Mouse (Mus musculus) intestine, embryonic 16.5 days (tissue): ENCODE results near the gene Klhl10. TPM values are rescaled to one million over a fixed set of nuclear protein-coding genes. Genes with fewer than 3 reads are reported as not detected.

ENCODE experiments used
- ATAC-seq: fragments of 200-750 bp; cut with Nextera tagmentation; 2 replicates; pipeline ENCODE4 v1.8.0; 2017; ENCODE audit warnings: moderate TSS enrichment, moderate library complexity
- H3K27ac ChIP-seq: fragments of 300-500 bp; sonication (generic); 2 replicates; pipeline ENCODE4 v1.5.1; 2014; ENCODE audit warnings: mild to moderate bottlenecking, low read length
- H3K27me3 ChIP-seq: fragments of 300-500 bp; sonication (generic); replicated peaks from 2 replicates; pipeline ENCODE4 v1.6.1; 2014; ENCODE audit warnings: low read length, control low read depth, mixed read lengths; ENCODE audit not compliant: control insufficient read depth, insufficient read depth
- H3K36me3 ChIP-seq: fragments of 300-500 bp; sonication (generic); 2 replicates; pipeline ENCODE4 v1.6.1; 2014; ENCODE audit warnings: low read length, control low read depth; ENCODE audit not compliant: control insufficient read depth, insufficient read depth
- H3K4me1 ChIP-seq: fragments of 300-500 bp; sonication (generic); 2 replicates; pipeline ENCODE4 v1.6.1; 2014; ENCODE audit warnings: low read length, control low read depth, mixed read lengths; ENCODE audit not compliant: control insufficient read depth, insufficient read depth
- H3K4me2 ChIP-seq: fragments of 300-500 bp; sonication (generic); 2 replicates; pipeline ENCODE4 v1.6.1; 2014; ENCODE audit warnings: low read depth, low read length, control low read depth
- H3K4me3 ChIP-seq: fragments of 300-500 bp; sonication (generic); 2 replicates; pipeline ENCODE4 v1.5.1; 2014; ENCODE audit warnings: mild to moderate bottlenecking, low read length
- H3K9ac ChIP-seq: fragments of 300-500 bp; sonication (generic); 2 replicates; pipeline ENCODE4 v1.6.1; 2014; ENCODE audit warnings: low read depth, low read length
- H3K9me3 ChIP-seq: fragments of 300-500 bp; sonication (generic); 2 replicates; pipeline ENCODE4 v1.6.1; 2016; ENCODE audit warnings: low read length, control low read depth; ENCODE audit not compliant: control insufficient read depth
- WGBS: fragments of 180-500 bp; shearing (Covaris S2); extraction: QIAGEN DNeasy Blood & Tissue Kit; methylation state at CpG from one replicate; pipeline ENCODE4 v1.1.7; 2014; 5-methylcytosine and 5-hydroxymethylcytosine counted together
- polyA plus RNA-seq: library from polyadenylated mRNA; unstranded; fragments of >200 nt; fragmentation: Nextera tagmentation; extraction: Ambion mirVana; gene quantifications from 2 replicates; pipeline ENCODE4 v1.2.1, GENCODE M21; 2015

Klhl10 gene
- polyA plus RNA-seq, 1 experiment from 2014 or later: 0.39 TPM

DNA sequence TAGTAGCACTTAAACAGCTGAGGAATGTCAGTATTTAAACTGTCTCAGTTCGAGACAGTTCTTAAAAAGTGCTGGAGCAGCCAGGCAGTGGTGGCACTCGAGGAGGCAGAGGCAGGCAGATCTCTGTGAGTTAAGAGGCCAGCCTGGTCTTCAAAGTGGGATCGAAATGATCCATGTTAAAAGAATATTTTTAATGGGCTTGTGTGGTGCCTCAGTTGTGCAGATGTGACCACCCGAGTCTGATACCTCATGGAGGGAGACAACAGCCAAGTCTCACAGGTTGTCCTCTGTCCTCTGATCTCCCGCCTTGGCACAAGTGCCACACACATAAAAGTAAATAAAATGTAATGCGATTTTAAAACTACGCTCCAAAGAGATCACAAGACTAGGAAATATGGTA, 43.2 kb upstream of the Klhl10 start:
- ATAC-seq: no peak
- 0 out of 2 replicates have a peak overlapping the region, but pooled peaks have one; percentile 58 for H3K4me2 ChIP-seq

DNA sequence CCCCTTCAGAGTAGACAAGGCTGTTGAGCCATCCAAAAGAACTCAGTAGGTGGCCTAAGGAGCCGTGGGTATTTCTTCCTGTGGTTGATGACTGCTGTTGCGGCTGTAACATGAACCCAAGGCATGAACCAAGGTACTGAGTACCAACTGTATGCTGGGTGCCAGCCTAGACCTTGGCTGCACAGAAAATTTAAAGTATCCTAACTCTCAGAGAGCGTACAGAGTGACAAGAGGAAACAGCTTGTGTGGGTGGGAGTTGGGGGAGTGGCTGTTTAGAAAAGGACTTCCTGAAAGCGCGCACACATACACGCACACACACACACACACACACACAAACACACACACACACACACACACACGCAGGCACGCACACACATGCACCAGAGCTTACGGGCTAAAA, 42.4 kb upstream of the Klhl10 start:
- Histone ChIP-seq H3K36me3 (no peaks in the 10 kb centered on the region), H3K4me1 (peaks cover 56% of the 10 kb centered on the region), H3K27ac (peak overlapping the region; percentile 49), H3K4me2 (no peak overlapping the region), H3K9ac (no peak overlapping the region), H3K9me3 (no peaks in the 10 kb centered on the region), H3K27me3 (no peaks in the 10 kb centered on the region), H3K4me3 (no peak overlapping the region)
- ATAC-seq: no peak
- 73% methylated on average over 9 of the region's 9 CpGs for WGBS

More for the DNA sequence above, 43.2 kb upstream of the Klhl10 start:
- H3K27me3 ChIP-seq: no peaks in the 10 kb centered on the region
- peak overlapping the region; percentile 34; the same call in 1 of the 2 replicates for H3K27ac ChIP-seq
- peaks cover 58% of the 10 kb centered on the region for H3K4me1 ChIP-seq
- H3K4me3 ChIP-seq: no peak overlapping the region
- H3K36me3 ChIP-seq: no peaks in the 10 kb centered on the region
- H3K9ac ChIP-seq: no peak overlapping the region
- no peaks in the 10 kb centered on the region for H3K9me3 ChIP-seq
- WGBS: 91% methylated on average over 7 of the region's 7 CpGs

DNA sequence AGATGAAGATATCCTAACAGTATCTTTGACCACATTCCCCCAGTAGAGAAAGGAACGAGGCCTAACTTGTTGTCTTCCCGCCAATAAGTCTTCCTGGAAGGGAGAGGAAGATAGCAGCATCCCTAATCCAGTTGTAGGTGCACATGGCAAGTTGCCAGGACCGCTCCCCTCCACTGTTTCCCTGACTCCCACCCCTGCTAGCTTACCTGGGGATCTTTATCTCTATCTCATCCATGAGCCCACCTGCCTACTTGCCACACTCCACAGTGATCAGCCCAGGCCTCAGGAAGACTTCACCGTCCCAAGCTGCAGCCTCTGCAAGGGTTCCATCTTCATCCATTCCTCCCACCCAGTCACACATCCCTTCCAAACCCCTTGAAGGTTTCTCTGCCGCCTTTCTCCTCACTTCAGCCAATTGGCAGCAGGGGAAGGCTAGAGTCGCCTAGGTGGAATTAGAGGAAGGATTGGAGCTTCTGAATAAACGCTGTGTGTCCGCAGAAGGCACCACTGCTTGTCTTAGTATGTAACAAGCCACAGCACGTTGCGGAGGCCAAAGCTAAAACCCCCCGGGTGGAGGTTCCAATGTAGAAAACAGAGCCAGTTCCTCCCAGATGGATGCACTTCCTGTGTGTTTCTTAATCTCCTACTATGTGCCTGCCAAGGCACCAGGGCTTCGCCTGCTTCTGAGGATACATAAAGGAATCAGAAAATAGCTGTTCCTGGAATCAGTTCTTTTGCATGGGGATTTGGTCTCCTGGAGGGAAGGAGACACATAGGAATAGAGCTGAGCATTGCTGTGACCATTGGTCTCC, 41.8 kb upstream of the Klhl10 start:
- H3K27me3 ChIP-seq: no peaks in the 10 kb centered on the region
- H3K4me3 ChIP-seq: no peak overlapping the region
- peaks cover 50% of the 10 kb centered on the region for H3K4me1 ChIP-seq
- no peak overlapping the region for H3K9ac ChIP-seq
- 73% methylated on average over 12 of the region's 12 CpGs for WGBS
- no peaks in the 10 kb centered on the region for H3K36me3 ChIP-seq
- ATAC-seq: no peak
- no peak overlapping the region for H3K4me2 ChIP-seq
- H3K27ac ChIP-seq: peak overlapping the region; percentile 34
- H3K9me3 ChIP-seq: no peaks in the 10 kb centered on the region

DNA sequence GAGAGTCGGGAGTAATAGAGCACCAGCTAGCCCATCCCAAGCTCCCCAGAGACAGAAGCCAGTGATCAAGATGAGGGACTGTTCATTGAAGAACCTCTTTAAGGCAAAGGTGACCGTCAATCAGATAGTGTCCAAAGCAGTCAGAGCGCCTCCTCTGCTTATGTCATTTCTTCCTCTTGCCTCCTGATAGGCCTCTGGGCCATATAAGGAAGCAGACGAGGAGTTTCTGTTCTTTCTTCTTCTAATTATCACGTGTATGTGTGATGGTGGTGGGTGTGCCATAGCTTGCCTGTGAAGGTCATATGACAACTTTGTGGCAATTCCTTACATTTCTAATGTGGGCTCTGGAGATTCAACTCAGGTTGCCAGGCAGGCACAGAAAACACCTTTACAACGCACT, 40.9 kb upstream of the Klhl10 start:
- ATAC-seq: no peak
- Histone ChIP-seq H3K4me1 (peaks cover 42% of the 10 kb centered on the region), H3K9me3 (no peaks in the 10 kb centered on the region), H3K27ac (peak overlapping the region; percentile 64), H3K36me3 (no peaks in the 10 kb centered on the region), H3K4me3 (no peak overlapping the region), H3K27me3 (no peaks in the 10 kb centered on the region), H3K4me2 (no peak overlapping the region), H3K9ac (0 out of 2 replicates have a peak overlapping the region, but pooled peaks have one; percentile 6)
- 57% methylated on average over 6 of the region's 6 CpGs for WGBS

DNA sequence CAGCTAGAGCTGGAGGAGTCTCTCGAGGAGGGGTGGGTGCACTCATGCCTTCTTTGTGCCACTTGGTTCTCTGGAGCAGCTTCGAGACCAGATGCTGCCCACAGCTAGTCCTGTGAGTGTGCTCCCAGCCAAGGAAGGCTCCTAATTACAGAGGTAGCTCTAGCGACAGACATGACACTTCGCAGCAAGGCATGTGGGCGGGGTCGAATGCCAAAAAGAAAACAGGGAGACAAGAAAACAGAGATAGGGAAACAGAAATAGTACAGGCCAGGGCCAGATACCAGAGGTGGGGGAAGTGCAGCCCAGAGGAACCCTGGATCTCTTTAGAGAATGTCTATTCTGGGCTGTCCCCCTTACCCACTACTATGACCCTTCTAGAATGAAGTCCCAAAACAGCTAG, 39.5 kb upstream of the Klhl10 start:
- Histone ChIP-seq H3K27ac (peak overlapping the region; percentile 57), H3K36me3 (no peaks in the 10 kb centered on the region), H3K4me1 (peaks cover 40% of the 10 kb centered on the region), H3K27me3 (no peaks in the 10 kb centered on the region), H3K9me3 (no peaks in the 10 kb centered on the region), H3K4me3 (no peak overlapping the region), H3K4me2 (no peak overlapping the region), H3K9ac (peak overlapping the region; percentile 20; the same call in 1 of the 2 replicates)
- no peak for ATAC-seq
- 29% methylated on average over 6 of the region's 6 CpGs for WGBS

DNA sequence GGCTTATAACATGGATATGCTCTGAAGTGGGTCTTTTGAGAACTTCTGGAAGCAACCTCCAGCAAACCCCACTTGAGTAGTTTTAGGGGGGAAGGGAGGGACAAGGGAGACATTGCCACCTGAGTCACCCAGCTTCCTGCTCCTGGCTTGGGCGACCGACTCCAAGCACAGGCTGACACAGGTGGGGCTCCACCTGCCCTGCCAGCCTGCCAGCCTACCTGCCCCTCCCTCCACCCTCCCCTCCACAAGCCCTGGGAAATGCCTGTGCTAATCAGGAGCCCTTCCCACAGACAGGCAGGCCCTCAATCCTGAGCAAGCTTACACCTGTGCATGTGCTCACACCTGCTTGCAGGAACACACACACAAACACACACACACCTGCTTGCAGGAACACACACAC, 39.0 kb upstream of the Klhl10 start:
- peak; percentile 45 for ATAC-seq
- 50% methylated on average over 2 of the region's 2 CpGs for WGBS
- no peaks in the 10 kb centered on the region for H3K27me3 ChIP-seq
- H3K4me1 ChIP-seq: peaks cover 40% of the 10 kb centered on the region
- H3K27ac ChIP-seq: peak overlapping the region; percentile 57
- no peak overlapping the region for H3K4me2 ChIP-seq
- H3K4me3 ChIP-seq: no peak overlapping the region
- peak overlapping the region; percentile 29; the same call in 1 of the 2 replicates for H3K9ac ChIP-seq
- H3K9me3 ChIP-seq: no peaks in the 10 kb centered on the region
- H3K36me3 ChIP-seq: no peaks in the 10 kb centered on the region

DNA sequence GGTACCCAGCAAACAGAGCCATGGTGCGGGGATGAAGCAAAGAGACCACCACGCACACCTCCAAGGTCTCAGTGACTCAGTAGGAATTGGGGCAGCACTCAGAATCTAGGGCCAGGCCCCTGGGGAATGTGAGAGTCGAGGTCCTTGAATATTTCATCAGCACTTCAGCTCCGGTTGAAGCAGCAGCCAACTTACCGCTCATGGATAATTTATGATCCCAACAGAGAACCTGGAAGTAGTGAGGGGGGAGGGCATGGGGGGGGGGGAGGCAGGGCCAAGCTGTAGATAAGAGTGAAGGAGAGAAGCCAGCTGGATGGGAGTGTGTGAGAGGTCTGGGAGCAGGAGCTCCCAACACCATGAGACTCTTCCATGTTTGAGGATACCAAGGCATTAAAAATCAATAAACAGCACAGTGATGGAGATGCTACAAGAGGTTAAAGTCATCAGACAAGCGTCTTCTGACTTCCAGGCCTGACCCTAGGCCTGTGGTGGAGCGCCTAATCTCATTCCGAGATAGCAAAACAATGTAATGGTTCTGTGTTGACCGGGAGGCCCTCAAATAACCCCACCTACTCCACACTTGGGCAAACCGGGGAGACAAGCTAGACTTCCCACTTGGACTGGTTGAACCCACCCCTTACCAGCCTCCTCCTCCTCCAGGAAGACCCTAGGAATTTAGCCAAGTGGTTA, 38.1 kb upstream of the Klhl10 start:
- peak; percentile 24; the same call in 1 of the 2 replicates for ATAC-seq
- Histone ChIP-seq H3K4me3 (no peak overlapping the region), H3K9ac (0 out of 2 replicates have a peak overlapping the region, but pooled peaks have one; percentile 29), H3K9me3 (no peaks in the 10 kb centered on the region), H3K27me3 (no peaks in the 10 kb centered on the region), H3K27ac (peak overlapping the region; percentile 57), H3K4me1 (peaks cover 34% of the 10 kb centered on the region), H3K36me3 (no peaks in the 10 kb centered on the region), H3K4me2 (no peak overlapping the region)
- 32% methylated on average over 10 of the region's 10 CpGs for WGBS

DNA sequence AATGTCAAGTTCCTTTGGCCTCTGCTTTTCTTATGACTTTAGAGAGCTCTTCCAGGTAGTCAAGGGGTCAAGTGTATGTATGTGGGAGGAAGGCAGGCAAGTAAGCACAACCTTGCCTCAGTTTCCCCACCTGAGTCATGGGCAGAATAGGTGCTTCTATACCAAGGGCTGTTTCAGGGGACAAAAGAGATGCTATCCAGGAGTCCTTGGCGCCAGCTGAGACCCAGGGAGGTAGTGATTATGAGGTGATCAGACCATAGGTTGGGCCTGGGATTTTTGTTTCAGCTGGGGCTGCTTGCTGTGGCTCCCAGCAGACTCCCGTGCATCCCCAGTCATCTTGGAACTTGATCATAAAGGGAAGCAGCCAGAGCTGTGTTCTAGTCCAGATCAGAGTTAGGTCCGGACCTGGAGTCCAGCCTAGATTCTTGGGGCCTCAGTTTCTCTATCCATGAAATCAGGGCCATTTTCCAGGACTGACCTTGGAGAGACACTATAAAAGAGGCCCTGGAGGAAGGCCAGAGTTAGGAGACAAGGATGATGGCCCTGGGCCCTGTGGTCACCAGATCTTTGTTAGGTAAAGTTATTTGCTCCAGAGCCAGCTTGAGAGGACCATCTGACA, 37.2 kb upstream of the Klhl10 start:
- WGBS: 91% methylated on average over 3 of the region's 3 CpGs
- no peaks in the 10 kb centered on the region for H3K27me3 ChIP-seq
- H3K4me3 ChIP-seq: no peak overlapping the region
- H3K9me3 ChIP-seq: no peaks in the 10 kb centered on the region
- no peak for ATAC-seq
- H3K27ac ChIP-seq: no peak overlapping the region
- peaks cover 30% of the 10 kb centered on the region for H3K4me1 ChIP-seq
- no peaks in the 10 kb centered on the region for H3K36me3 ChIP-seq
- no peak overlapping the region for H3K9ac ChIP-seq
- H3K4me2 ChIP-seq: no peak overlapping the region

DNA sequence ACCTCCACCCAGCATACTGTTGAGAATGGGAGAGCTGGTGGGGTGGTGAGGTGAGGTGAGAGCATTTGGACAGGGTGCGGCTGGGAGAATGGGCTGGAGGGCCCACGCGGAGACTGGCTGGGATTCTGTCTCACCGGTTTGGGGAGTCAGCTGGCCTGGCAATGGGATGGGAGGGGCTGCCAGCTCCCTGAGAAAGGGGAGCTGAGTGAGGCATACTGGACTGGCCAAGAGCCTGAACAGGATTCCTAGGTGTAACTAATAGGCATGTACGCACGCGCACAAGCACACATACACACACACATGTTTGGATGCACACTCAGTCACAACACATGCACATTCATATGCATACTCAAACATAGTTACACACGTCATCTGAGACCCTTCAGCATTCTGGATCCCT, 35.4 kb upstream of the Klhl10 start:
- no peak for ATAC-seq
- H3K36me3 ChIP-seq: no peaks in the 10 kb centered on the region

More for the DNA sequence above, 35.4 kb upstream of the Klhl10 start:
- Histone ChIP-seq H3K9me3 (no peaks in the 10 kb centered on the region), H3K4me2 (no peak overlapping the region), H3K9ac (no peak overlapping the region), H3K4me3 (no peak overlapping the region), H3K27me3 (no peaks in the 10 kb centered on the region), H3K27ac (no peak overlapping the region), H3K4me1 (peaks cover 26% of the 10 kb centered on the region)
- 76% methylated on average over 8 of the region's 8 CpGs for WGBS
